Mouse (Mus musculus) midbrain, embryonic 16.5 days (tissue): ENCODE data around the gene 2010111I01Rik. TPM values are rescaled to one million over a fixed set of nuclear protein-coding genes. Genes with fewer than 3 reads are reported as not detected.
"Not testable (repeated sequence)": the region's sequence is repeated elsewhere in the genome, so short reads cannot be mapped to it uniquely, and the experiment has no call there.

Experiments
- ATAC-seq: fragments of 200-750 bp; cut with Nextera tagmentation; 2 replicates; pipeline ENCODE4 v1.8.0; 2017; ENCODE audit warnings: moderate TSS enrichment
- H3K27ac ChIP-seq: fragments of 300-500 bp; sonication (generic); 2 replicates; pipeline ENCODE4 v1.5.1; 2014; ENCODE audit warnings: mild to moderate bottlenecking, low read length, mixed read lengths
- H3K27me3 ChIP-seq: fragments of 300-500 bp; sonication (generic); 2 replicates; pipeline ENCODE4 v1.6.1; 2014; ENCODE audit warnings: low read depth, low read length, mixed read lengths; ENCODE audit not compliant: control insufficient read depth, insufficient read depth
- H3K36me3 ChIP-seq: fragments of 300-500 bp; sonication (generic); 2 replicates; pipeline ENCODE4 v1.6.1; 2014; ENCODE audit warnings: mild to moderate bottlenecking, low read length, moderate library complexity, mixed read lengths; ENCODE audit not compliant: control insufficient read depth, insufficient read depth
- H3K4me1 ChIP-seq: fragments of 300-500 bp; sonication (generic); 2 replicates; pipeline ENCODE4 v1.6.1; 2014; ENCODE audit warnings: mild to moderate bottlenecking, low read length, mixed read lengths; ENCODE audit not compliant: control insufficient read depth, insufficient read depth
- H3K4me2 ChIP-seq: fragments of 300-500 bp; sonication (generic); 2 replicates; pipeline ENCODE4 v1.6.1; 2014; ENCODE audit warnings: mild to moderate bottlenecking, low read length, mixed read lengths
- H3K4me3 ChIP-seq: fragments of 300-500 bp; sonication (generic); 2 replicates; pipeline ENCODE4 v1.5.1; 2014; ENCODE audit warnings: low read depth, mild to moderate bottlenecking, low read length, moderate library complexity, mixed read lengths
- H3K9ac ChIP-seq: fragments of 300-500 bp; sonication (generic); 2 replicates; pipeline ENCODE4 v1.6.1; 2014; ENCODE audit warnings: low read depth, low read length, mixed read lengths
- H3K9me3 ChIP-seq: fragments of 300-500 bp; sonication (generic); replicated peaks from 2 replicates; pipeline ENCODE4 v1.6.1; 2014; ENCODE audit warnings: mild to moderate bottlenecking, low read length, mixed read lengths; ENCODE audit not compliant: control insufficient read depth, poor library complexity, severe bottlenecking
- WGBS: fragments of 180-500 bp; shearing (Covaris S2); extraction: QIAGEN DNeasy Blood & Tissue Kit; methylation state at CpG from one replicate; pipeline ENCODE4 v1.1.7; 2014; 5-methylcytosine and 5-hydroxymethylcytosine counted together
- polyA plus RNA-seq: library from polyadenylated mRNA; unstranded; fragments of >200 nt; fragmentation: Nextera tagmentation; extraction: Ambion mirVana; gene quantifications from 2 replicates; pipeline ENCODE4 v1.2.1, GENCODE M21; 2015

2010111I01Rik gene
- polyA plus RNA-seq, 1 experiment from 2014 or later = 25.5 TPM

DNA sequence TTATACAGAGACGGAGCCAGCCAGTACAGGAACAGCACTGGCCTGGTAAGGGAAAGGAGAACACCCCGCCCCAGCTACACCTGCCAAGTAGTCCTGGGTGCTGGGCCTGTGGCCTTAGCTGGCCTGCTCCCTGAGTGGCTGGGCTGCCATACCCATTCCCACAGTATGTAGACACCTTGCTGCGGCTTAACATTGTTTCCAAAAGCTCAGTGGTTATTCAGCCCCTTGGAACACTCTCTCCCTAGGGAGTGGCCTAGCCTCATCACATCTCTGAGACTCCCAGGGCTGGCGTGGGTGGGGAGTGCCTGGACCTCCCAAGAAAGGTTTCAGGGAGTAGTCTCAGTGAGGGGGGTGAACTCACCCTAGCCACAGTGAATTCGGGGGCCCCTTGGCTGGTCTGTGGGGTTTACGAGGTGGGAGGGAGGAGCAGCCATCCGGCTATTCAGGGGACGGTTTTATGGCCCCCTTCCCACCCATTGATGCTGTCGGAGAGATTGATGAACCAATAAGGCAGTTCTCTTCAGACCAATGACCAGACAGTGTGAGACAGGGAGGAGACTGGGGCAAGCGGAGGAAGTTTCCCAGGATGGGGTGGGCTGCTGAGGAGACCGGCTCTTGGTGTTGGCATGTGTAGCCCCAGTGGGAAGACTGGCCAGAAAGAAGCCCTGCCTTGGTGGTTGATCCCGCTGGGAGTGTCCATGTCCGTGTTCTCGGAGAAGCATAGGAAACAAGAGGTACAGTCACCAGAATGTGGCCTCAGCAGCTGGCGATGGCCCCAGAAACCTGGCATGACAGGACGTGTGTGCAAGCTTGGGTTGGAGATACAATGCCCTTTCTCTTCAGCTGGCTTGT is 340.7 kb downstream of the 2010111I01Rik start:
- 73% methylated on average over 16 of the region's 16 CpGs for WGBS
- Histone ChIP-seq H3K4me1 (peaks cover 4% of the 10 kb centered on the region; the same call in 1 of the 2 replicates), H3K9ac (no peak overlapping the region; the same call in 1 of the 2 replicates), H3K27me3 (no peaks in the 10 kb centered on the region), H3K4me2 (no peak overlapping the region), H3K36me3 (0 out of 2 replicates have a peak, but pooled peaks cover 6% of the 10 kb centered on the region), H3K27ac (no peak overlapping the region), H3K9me3 (no peaks in the 10 kb centered on the region), H3K4me3 (no peak overlapping the region)
- ATAC-seq = no peak

DNA sequence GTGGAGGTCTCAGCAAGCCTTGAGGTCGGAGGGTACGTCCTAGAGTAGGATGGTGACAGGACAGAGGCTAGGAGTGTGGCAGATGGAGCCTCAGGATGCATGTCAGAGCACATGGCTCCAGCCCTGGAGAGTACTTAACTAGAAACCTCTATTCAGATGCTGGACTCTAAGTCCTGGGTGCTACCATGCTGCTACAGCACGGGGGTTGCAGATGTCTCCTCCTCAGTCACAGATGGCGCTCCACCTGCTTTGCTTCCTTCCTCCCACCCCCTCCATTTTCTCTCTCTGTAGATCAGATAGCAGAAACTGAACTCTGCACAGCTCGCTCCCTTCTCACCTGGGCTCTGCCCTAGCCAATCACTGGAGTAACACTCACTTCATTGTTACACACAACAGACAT is 342.1 kb downstream of the 2010111I01Rik start:
- H3K4me3 ChIP-seq = no peak overlapping the region
- 89% methylated on average over 5 of the region's 5 CpGs for WGBS
- no peak overlapping the region for H3K9ac ChIP-seq
- H3K4me2 ChIP-seq = no peak overlapping the region
- ATAC-seq = no peak
- no peak overlapping the region for H3K27ac ChIP-seq
- H3K4me1 ChIP-seq = peaks cover 1% of the 10 kb centered on the region; the same call in 1 of the 2 replicates
- H3K36me3 ChIP-seq = no peaks in the 10 kb centered on the region
- H3K9me3 ChIP-seq = no peaks in the 10 kb centered on the region
- no peaks in the 10 kb centered on the region for H3K27me3 ChIP-seq

DNA sequence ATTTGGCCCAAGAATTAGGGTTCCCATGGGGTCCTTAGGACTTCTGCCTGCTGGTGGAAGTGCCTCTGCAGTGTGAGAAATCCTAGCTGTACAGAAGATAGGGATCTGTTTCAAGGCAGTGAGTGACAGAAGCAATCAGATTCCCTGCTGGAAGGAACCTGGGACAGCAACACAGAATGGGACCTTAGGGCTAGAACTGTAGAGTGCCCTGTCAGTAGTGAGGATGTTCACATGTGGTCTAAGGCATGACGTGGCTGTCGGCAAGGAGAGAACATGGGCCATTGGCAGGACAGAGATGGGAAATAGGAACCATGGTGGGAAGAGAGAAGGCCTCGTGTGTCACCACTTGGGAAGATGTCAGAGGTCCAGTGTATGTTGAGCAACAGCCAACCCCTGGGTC is 344.9 kb downstream of the 2010111I01Rik start:
- ATAC-seq = no peak
- H3K4me2 ChIP-seq = no peak overlapping the region
- H3K4me1 ChIP-seq = no peaks in the 10 kb centered on the region
- no peak overlapping the region for H3K4me3 ChIP-seq
- 92% methylated on average over 3 of the region's 3 CpGs for WGBS
- H3K9me3 ChIP-seq = no peaks in the 10 kb centered on the region
- H3K27ac ChIP-seq = no peak overlapping the region
- no peaks in the 10 kb centered on the region for H3K27me3 ChIP-seq
- no peaks in the 10 kb centered on the region for H3K36me3 ChIP-seq
- H3K9ac ChIP-seq = no peak overlapping the region

DNA sequence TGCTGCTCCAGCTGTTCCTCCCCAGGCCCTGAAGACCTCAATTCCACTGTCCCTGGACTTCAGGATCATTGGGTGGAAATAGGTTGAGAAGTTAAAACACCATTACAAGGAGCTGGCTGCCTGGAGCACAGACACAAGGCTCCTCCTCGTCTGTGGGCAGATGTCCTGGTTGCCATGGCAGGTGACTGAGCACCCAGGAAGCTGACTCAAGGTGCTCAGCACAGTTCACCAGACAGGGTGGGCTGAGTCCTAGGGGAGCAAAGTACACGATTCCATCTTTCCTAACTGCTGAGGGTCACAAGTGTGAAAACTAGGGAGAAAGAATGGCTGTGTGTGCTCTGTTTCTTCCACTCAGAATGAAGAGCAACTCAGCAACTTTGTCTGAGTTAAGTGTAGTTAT is 346.5 kb downstream of the 2010111I01Rik start:
- H3K9me3 ChIP-seq = no peaks in the 10 kb centered on the region
- H3K4me2 ChIP-seq = no peak overlapping the region
- no peak overlapping the region for H3K4me3 ChIP-seq
- H3K27me3 ChIP-seq = no peaks in the 10 kb centered on the region
- no peak overlapping the region for H3K27ac ChIP-seq
- no peaks in the 10 kb centered on the region for H3K36me3 ChIP-seq
- ATAC-seq = no peak
- no peaks in the 10 kb centered on the region for H3K4me1 ChIP-seq
- WGBS = 76% methylated on average over 2 of the region's 2 CpGs
- no peak overlapping the region for H3K9ac ChIP-seq

DNA sequence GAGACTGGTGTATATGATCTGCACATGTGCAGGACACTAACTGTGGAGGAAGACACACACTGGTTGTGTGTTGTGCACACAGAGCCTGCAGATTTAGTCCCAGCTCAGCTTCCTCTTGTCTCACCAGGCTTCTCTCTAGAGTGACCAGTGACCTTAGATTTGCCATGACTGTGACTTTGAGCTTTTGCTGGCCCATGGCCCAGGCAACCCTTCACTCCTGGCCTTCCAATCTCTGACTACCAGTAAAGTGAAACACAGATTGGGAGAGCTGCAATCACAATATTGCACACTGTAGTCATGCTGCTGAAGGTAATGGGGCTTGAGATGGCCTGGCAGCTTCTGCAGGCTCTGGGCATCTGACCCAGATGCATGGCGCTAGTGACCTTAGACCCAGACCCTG is 348.6 kb downstream of the 2010111I01Rik start:
- 100% methylated on average over 1 of the region's 1 CpGs for WGBS
- H3K27ac ChIP-seq = no peak overlapping the region
- H3K9me3 ChIP-seq = no peaks in the 10 kb centered on the region

DNA sequence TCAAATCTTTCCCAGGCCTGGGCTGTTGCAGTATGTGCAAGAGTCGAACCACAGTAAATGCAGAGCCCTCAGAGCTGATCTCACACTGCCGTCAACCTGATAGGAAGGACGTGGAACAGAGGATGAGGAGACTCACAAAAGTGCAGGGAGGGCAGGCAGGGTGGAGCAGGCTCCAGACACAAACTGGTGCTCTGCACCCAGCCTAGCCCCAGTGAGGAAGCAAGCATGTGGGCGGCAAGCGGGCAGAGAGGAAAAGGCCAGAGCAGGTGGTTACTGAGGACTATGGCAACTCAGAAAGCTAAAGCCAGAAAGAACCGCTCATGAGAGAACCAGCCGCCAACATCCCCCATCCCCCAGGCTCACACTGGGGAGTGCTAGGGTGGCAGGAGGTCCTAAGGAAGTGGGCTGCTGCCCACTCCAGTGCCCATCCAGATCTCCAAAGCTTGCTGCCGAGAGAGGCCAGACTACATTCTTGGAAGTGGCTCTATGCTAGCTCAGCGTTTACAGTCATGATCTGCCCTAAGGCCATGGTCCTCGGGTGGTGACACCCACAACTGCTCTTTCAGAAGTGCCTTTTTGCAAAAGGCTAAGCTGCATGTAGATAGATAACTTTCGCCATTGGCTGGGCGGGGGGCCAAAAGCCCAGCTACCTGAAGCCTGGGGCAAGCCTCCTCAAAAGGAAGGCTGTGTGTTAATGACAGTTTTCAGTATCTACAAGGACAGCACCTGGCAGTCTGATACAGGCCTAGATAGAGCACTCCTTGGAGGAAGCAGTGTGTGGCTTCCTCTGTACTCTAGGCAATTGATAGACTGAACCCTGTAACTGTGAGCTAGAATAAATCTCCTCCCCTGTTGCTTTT is 349.3 kb downstream of the 2010111I01Rik start:
- no peak overlapping the region for H3K4me3 ChIP-seq
- H3K36me3 ChIP-seq = no peaks in the 10 kb centered on the region
- H3K9ac ChIP-seq = no peak overlapping the region
- H3K9me3 ChIP-seq = no peaks in the 10 kb centered on the region
- H3K4me1 ChIP-seq = no peaks in the 10 kb centered on the region
- H3K4me2 ChIP-seq = no peak overlapping the region
- 89% methylated on average over 12 of the region's 12 CpGs for WGBS
- ATAC-seq = no peak
- H3K27me3 ChIP-seq = no peaks in the 10 kb centered on the region
- no peak overlapping the region for H3K27ac ChIP-seq

More for the DNA sequence above, 348.6 kb downstream of the 2010111I01Rik start:
- Histone ChIP-seq H3K4me1 (no peaks in the 10 kb centered on the region), H3K36me3 (no peaks in the 10 kb centered on the region), H3K4me3 (no peak overlapping the region), H3K27me3 (no peaks in the 10 kb centered on the region), H3K4me2 (no peak overlapping the region), H3K9ac (no peak overlapping the region)
- no peak for ATAC-seq

DNA sequence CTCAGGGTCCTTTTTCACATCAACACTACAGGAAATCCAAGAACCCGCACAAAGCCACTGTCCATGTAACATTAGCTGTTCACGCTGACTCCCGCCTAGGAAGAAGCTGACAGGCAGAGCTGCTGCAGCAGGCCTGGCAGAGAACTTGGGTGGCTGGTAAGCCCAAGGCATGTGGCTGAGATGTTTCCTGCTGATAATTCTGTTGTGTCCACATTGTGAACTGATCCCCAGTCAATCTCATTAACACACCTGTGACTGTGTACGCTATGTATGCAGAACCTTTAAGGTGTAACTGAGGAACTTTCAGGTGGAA is 349.9 kb downstream of the 2010111I01Rik start:
- Histone ChIP-seq H3K4me1 (no peaks in the 10 kb centered on the region), H3K9me3 (no peaks in the 10 kb centered on the region), H3K27ac (no peak overlapping the region), H3K27me3 (no peaks in the 10 kb centered on the region), H3K9ac (no peak overlapping the region), H3K4me2 (no peak overlapping the region), H3K36me3 (no peaks in the 10 kb centered on the region), H3K4me3 (no peak overlapping the region)
- no peak for ATAC-seq
- WGBS = 88% methylated on average over 4 of the region's 4 CpGs

DNA sequence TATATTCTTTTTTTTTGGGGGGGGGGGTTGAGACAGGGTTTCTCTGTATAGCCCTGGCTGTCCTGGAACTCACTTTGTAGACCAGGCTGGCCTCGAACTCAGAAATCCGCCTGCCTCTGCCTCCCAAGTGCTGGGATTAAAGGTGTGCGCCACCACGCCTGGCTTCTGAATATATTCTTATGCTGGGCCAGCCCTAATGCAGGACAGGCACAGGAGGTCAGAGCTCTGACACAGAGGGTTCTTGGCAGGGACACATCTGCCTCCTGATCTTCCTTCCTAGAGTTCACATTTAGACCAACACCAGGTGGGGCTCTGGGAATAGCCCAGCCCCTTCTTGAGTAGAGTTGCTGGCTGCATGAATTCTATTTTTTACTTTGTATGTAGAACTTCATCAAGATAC is 350.4 kb downstream of the 2010111I01Rik start:
- H3K4me2 ChIP-seq, H3K27ac ChIP-seq, ATAC-seq, H3K9ac ChIP-seq, H3K9me3 ChIP-seq, H3K27me3 ChIP-seq, H3K36me3 ChIP-seq, H3K4me3 ChIP-seq, H3K4me1 ChIP-seq: not testable (repeated sequence)
- WGBS = 97% methylated on average over 2 of the region's 4 CpGs

DNA sequence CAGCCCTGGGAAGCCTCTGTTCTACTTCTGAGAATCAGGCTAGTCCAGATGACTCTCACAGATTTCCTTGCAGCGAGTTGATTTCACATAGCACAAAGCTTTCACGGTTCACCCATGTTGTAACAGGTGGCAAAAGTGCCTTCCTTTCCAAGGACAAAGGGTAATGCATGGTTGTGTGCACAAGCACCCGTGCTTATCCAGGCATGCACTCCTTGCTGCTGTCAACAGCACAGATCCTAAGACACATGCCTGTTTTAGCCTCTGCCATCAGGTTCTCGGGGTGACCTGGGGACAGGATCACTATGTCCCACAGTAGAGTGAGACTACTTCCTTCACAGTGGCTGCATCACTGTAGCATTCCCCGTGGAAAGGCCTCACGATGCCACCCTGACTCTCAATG is 351.1 kb downstream of the 2010111I01Rik start:
- no peak overlapping the region for H3K4me2 ChIP-seq
- H3K9ac ChIP-seq = no peak overlapping the region
- no peaks in the 10 kb centered on the region for H3K4me1 ChIP-seq
- no peak for ATAC-seq
- no peak overlapping the region for H3K4me3 ChIP-seq
- WGBS = 91% methylated on average over 6 of the region's 6 CpGs
- no peaks in the 10 kb centered on the region for H3K36me3 ChIP-seq
- no peaks in the 10 kb centered on the region for H3K9me3 ChIP-seq
- no peak overlapping the region for H3K27ac ChIP-seq
- H3K27me3 ChIP-seq = no peaks in the 10 kb centered on the region
